ENCODE assay signal across 8 mouse cellular contexts in genomic region chr6:51172856-51173619, GRCm38 (mm10).
DNase-seq lines count a peak whose midpoint lies in the region; ATAC-seq and TF ChIP-seq lines count a peak whose summit lies in the region.

No protein-coding gene starts in this region.

- DNase-seq in layer of hippocampus, adult 2 months (ENCODE audit: low spot score in 2 of 2): peak in 1 of 2 experiments; percentile 33
- DNase-seq in layer of hippocampus, postnatal 14 days (ENCODE audit: low spot score in 2 of 2): no peak
- peak; percentile 90 for DNase-seq in c-Kit-positive CD71-negative TER-119-negative erythroid progenitor cells, embryonic 14.5 days (ENCODE audit: low read depth)
- DNase-seq in gastrocnemius, postnatal 25 days: peak; percentile 95
- DNase-seq in hindlimb bud, embryonic 11.5 days (ENCODE audit: extremely low spot score, low read depth, low spot score): peak; percentile 97
- peak; percentile 59 to 86 (median 76) for DNase-seq in liver, embryonic 14.5 days (ENCODE audit: low read depth in 3 of 3, low spot score in 3 of 3)
- DNase-seq in neural tube, embryonic 10.5 days (ENCODE audit: extremely low spot score, low spot score): peak; percentile 90
- peak; percentile 93 for DNase-seq in urinary bladder, postnatal 14 days (ENCODE audit: low spot score)

- peaks cover 7 to 26% of the 10 kb centered on the region in 2 experiments for H3K4me1 ChIP-seq in liver, embryonic 14.5 days (replicated peaks; ENCODE audit: control insufficient read depth in 2 of 2, insufficient read depth in 2 of 2, low read length in 1 of 2)

- no peaks in the 10 kb centered on the region for H3K9me3 ChIP-seq in liver, embryonic 14.5 days (ENCODE audit: control insufficient read depth, low read length)

- H3K36me3 ChIP-seq in liver, embryonic 14.5 days (replicated peaks; ENCODE audit: control insufficient read depth, insufficient read depth, low read depth): no peaks in the 10 kb centered on the region

- no peak overlapping the region for H3K9ac ChIP-seq in liver, embryonic 14.5 days (replicated peaks)

- H3K4me2 ChIP-seq in liver, embryonic 14.5 days (ENCODE audit: low read depth): peak overlapping the region; percentile 73

- TF ChIP-seq EP300 in liver, embryonic 14.5 days (IDR thresholded peaks at IDR 0.05; ENCODE audit: low read depth): no peak

- H3K4me3 ChIP-seq in layer of hippocampus, adult 2 months: peak overlapping the region; percentile 23; the same call in 1 of the 2 replicates
- peak overlapping the region; percentile 44 to 46 for H3K4me3 ChIP-seq in liver, embryonic 14.5 days (ENCODE audit: insufficient read depth in 1 of 2, low read depth in 2 of 2, low read length in 2 of 2)

- peaks cover 64% of the 10 kb centered on the region for H3K27me3 ChIP-seq in liver, embryonic 14.5 days (ENCODE audit: control insufficient read depth, insufficient read depth, low read length)

- whole genome bisulfite sequencing in liver, embryonic 14.5 days (ENCODE audit: insufficient replicate concordance): under 1% methylated on average over 25 of the region's 25 CpGs

- peak; percentile 83 for ATAC-seq in liver, embryonic 14.5 days (ENCODE audit: insufficient read depth)

- no peak for TF ChIP-seq CTCF in layer of hippocampus, adult 2 months (conservative IDR thresholded peaks at IDR 0.05)
- TF ChIP-seq CTCF in liver, embryonic 14.5 days (IDR thresholded peaks at IDR 0.05; ENCODE audit: low read depth): peak; percentile 31; the same call in 1 of the 2 replicates

- H3K27ac ChIP-seq in layer of hippocampus, adult 2 months: no peak overlapping the region
- H3K27ac ChIP-seq in liver, embryonic 14.5 days: no peak overlapping the region

Comparison
In these comparisons a context has a peak if more than half of its experiments do, and no peak if none do; other contexts are left out.
1. DNase-seq: peak in c-Kit-positive CD71-negative TER-119-negative erythroid progenitor cells, embryonic 14.5 days (single experiment), gastrocnemius, postnatal 25 days (single experiment), hindlimb bud, embryonic 11.5 days (single experiment), liver, embryonic 14.5 days (3 of 3), neural tube, embryonic 10.5 days (single experiment) and urinary bladder, postnatal 14 days (single experiment); none in layer of hippocampus, postnatal 14 days (0 of 2).